Mouse (Mus musculus): ENCODE data around the gene Polr2l. TPM values are rescaled to one million over a fixed set of nuclear protein-coding genes. Genes with fewer than 3 reads are reported as not detected.

Polr2l gene
- polyA plus RNA-seq, 1 experiment, result 62.3 TPM

DNA sequence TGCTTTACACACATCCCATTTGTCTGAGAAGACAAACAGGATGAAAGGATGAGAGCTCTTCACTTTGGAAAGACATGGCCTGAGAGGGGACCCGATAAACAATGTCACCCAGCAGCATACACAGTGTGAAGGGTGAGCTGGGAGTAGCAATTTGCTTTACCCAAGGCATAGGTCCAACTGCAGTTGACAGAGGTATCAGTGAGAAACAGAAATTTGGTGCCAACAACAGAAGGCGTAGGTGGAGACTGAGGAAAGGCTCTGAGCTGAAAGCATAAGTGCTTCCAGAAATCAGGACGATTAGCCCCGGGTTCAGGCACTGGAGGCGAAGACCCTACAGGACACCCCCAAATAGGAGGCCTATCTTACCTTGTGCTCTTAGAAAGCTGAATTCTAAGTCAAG is 35.3 kb upstream of the Polr2l start:
- WGBS, result 9% methylated on average over 5 of the region's 5 CpGs
- Histone ChIP-seq H3K4me3 (replicated peaks; ENCODE audit: insufficient read depth, low read depth, low read length) (no peak overlapping the region), H3K27me3 (ENCODE audit: control insufficient read depth, insufficient read depth, low read length) (no peaks in the 10 kb centered on the region), H3K4me1 (ENCODE audit: control insufficient read depth, insufficient read depth, low read length) (peaks cover 37% of the 10 kb centered on the region), H3K27ac (ENCODE audit: insufficient read depth, low read length) (peak overlapping the region; percentile 95)
- peak in 1 of 2 experiments; percentile 83 for DNase-seq
- TF ChIP-seq POLR2A (IDR thresholded peaks at IDR 0.05; ENCODE audit: borderline replicate concordance, insufficient read depth, low read length), result no peak
- no peak for TF ChIP-seq CTCF (IDR thresholded peaks at IDR 0.05; ENCODE audit: borderline replicate concordance, insufficient read depth, low read depth, low read length)

DNA sequence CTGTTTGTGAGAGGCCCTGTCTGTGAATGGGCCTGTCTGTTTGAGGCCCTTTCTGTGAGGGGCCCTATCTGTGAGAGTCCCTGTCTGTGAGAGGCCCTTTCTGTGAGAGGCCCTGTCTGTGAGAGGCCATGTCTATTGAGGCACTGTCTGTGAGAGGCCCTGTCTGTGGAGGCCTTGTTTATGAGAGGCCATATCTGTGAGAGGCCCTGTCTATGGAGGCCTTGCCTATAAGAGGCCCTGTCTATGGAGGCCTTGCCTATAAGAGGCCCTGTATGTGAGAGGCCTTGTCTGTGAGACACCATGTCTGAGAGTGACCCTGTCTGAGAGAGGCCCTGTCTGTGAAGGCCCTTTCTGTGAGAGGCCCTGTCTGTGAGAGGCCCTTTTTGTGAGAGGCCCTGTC is 33.2 kb upstream of the Polr2l start:
- no peaks in the 10 kb centered on the region for H3K27me3 ChIP-seq (ENCODE audit: control insufficient read depth, insufficient read depth, low read length)
- no peak for DNase-seq
- peaks cover 37% of the 10 kb centered on the region for H3K4me1 ChIP-seq (ENCODE audit: control insufficient read depth, insufficient read depth, low read length)
- peak overlapping the region; percentile 44; the same call in 1 of the 2 replicates for H3K27ac ChIP-seq (ENCODE audit: insufficient read depth, low read length)
- no peak for TF ChIP-seq CTCF (IDR thresholded peaks at IDR 0.05; ENCODE audit: borderline replicate concordance, insufficient read depth, low read depth, low read length)
- TF ChIP-seq POLR2A (IDR thresholded peaks at IDR 0.05; ENCODE audit: borderline replicate concordance, insufficient read depth, low read length), result no peak
- H3K4me3 ChIP-seq (replicated peaks; ENCODE audit: insufficient read depth, low read depth, low read length), result no peak overlapping the region

DNA sequence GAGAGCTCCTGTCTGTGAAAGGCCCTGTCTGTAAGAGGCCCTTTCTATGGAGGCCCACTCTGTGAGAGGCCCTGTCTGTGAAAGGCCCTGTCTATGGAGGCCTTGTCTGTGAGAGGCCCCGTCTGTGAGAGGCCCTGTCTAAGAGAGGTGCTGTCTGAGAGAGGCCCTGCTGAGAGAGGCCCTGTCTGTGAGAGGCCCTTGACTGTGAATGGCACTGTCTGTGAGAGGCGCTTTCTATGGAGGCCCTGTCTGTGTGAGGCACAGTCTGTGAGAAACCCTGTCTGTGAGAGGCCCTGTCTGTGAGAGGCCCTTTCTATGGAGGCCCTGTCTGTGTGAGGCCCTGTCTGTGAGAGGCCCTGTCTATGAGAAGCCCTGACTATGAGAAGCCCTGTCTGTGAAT is 31.3 kb upstream of the Polr2l start:
- H3K4me3 ChIP-seq (replicated peaks; ENCODE audit: insufficient read depth, low read depth, low read length), result no peak overlapping the region
- WGBS, result 85% methylated on average over 2 of the region's 2 CpGs

DNA sequence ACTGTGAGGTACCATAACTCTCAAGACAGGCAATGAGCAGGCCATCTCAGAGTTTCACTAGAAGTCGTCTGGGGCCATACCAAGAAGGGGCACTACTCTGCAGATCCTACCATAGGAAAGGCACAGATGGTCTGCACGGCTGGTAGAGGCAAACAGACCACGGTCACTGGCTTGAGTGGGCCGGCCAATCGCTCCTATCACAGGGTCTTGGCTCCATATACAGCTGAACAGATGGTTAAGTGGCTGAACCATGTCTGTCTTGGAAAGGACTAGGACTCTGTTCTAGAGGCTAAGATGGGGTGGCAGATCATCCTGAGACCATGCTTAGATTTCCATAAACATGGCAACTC is 27.6 kb upstream of the Polr2l start:
- Histone ChIP-seq H3K27ac (ENCODE audit: insufficient read depth, low read length) (peak overlapping the region; percentile 62), H3K27me3 (ENCODE audit: control insufficient read depth, insufficient read depth, low read length) (no peaks in the 10 kb centered on the region), H3K4me3 (replicated peaks; ENCODE audit: insufficient read depth, low read depth, low read length) (no peak overlapping the region), H3K4me1 (ENCODE audit: control insufficient read depth, insufficient read depth, low read length) (peaks cover 19% of the 10 kb centered on the region)
- 11% methylated on average over 5 of the region's 5 CpGs for WGBS
- TF ChIP-seq POLR2A (IDR thresholded peaks at IDR 0.05; ENCODE audit: borderline replicate concordance, insufficient read depth, low read length) (no peak), CTCF (IDR thresholded peaks at IDR 0.05; ENCODE audit: borderline replicate concordance, insufficient read depth, low read depth, low read length) (no peak)
- DNase-seq, result peak; percentile 76 to 90

More for the DNA sequence above, 31.3 kb upstream of the Polr2l start:
- TF ChIP-seq POLR2A (IDR thresholded peaks at IDR 0.05; ENCODE audit: borderline replicate concordance, insufficient read depth, low read length), result no peak
- no peak for TF ChIP-seq CTCF (IDR thresholded peaks at IDR 0.05; ENCODE audit: borderline replicate concordance, insufficient read depth, low read depth, low read length)
- Histone ChIP-seq H3K4me1 (ENCODE audit: control insufficient read depth, insufficient read depth, low read length) (peaks cover 44% of the 10 kb centered on the region), H3K27me3 (ENCODE audit: control insufficient read depth, insufficient read depth, low read length) (no peaks in the 10 kb centered on the region), H3K27ac (ENCODE audit: insufficient read depth, low read length) (no peak overlapping the region)
- DNase-seq, result no peak

DNA sequence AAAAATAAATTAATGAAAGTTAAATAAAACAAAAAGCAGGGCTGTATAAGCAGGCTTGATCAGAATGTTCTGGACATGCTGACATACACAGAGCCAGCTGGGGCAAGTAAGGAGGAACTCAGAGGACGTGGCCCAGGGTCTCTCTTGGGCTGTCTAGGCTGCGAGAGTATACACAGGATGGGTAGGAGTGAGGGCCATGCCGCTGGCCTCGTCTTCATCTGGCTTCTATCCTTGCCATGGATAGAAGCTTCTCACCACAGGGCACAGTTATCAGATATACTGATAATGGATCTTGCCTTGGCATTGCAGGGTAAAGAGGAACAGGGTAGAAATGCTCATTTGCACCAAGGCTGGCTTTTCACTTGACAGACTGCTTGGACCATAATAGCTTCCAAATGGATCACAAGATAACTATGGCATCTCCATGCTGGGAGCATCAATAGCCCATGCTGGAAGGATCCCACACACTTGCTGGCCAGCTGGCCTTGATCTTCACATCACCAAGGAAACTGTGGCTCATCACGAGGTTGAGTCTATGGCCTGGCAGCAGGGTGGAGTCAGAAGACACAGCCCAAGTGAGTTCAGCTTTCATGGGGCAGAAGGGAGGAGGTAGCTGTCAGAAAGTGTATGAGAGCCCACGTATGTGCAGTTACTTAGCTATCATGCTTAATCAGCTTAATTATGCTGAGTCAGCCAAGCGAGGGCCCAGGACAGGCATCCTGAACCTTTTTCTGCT is 27.1 kb upstream of the Polr2l start:
- no peak overlapping the region for H3K4me3 ChIP-seq (replicated peaks; ENCODE audit: insufficient read depth, low read depth, low read length)
- H3K27ac ChIP-seq (ENCODE audit: insufficient read depth, low read length), result peak overlapping the region; percentile 62
- TF ChIP-seq CTCF (IDR thresholded peaks at IDR 0.05; ENCODE audit: borderline replicate concordance, insufficient read depth, low read depth, low read length) (no peak), POLR2A (IDR thresholded peaks at IDR 0.05; ENCODE audit: borderline replicate concordance, insufficient read depth, low read length) (no peak)
- no peaks in the 10 kb centered on the region for H3K27me3 ChIP-seq (ENCODE audit: control insufficient read depth, insufficient read depth, low read length)
- DNase-seq, result peak in 1 of 2 experiments; percentile 63
- H3K4me1 ChIP-seq (ENCODE audit: control insufficient read depth, insufficient read depth, low read length), result peaks cover 24% of the 10 kb centered on the region
- 37% methylated on average over 7 of the region's 7 CpGs for WGBS

DNA sequence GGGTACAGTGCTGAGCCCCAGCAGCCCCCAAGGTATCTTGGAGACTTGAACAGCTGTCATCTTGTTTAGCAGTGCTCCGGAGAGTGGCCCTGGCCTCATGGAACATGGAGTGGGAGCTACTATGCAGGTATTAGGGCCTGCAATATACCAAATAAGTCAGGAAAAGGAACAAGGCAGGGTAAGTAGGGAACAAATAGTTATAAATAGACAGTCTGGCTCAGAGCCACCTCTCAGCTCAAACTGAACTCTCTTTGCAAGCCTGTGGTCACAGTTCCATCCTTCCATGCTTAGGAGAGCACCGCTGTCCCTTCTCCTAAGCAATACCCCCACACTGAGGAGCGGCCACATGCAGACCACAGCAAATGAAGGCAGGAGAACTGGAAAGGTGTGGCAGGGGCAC is 22.7 kb upstream of the Polr2l start:
- H3K27ac ChIP-seq (ENCODE audit: insufficient read depth, low read length), result no peak overlapping the region
- H3K4me1 ChIP-seq (ENCODE audit: control insufficient read depth, insufficient read depth, low read length), result peaks cover 64% of the 10 kb centered on the region
- 67% methylated on average over 3 of the region's 3 CpGs for WGBS
- H3K27me3 ChIP-seq (ENCODE audit: control insufficient read depth, insufficient read depth, low read length), result no peaks in the 10 kb centered on the region
- no peak for DNase-seq
- H3K4me3 ChIP-seq (replicated peaks; ENCODE audit: insufficient read depth, low read depth, low read length), result no peak overlapping the region
- TF ChIP-seq CTCF (IDR thresholded peaks at IDR 0.05; ENCODE audit: borderline replicate concordance, insufficient read depth, low read depth, low read length) (no peak), POLR2A (IDR thresholded peaks at IDR 0.05; ENCODE audit: borderline replicate concordance, insufficient read depth, low read length) (no peak)

DNA sequence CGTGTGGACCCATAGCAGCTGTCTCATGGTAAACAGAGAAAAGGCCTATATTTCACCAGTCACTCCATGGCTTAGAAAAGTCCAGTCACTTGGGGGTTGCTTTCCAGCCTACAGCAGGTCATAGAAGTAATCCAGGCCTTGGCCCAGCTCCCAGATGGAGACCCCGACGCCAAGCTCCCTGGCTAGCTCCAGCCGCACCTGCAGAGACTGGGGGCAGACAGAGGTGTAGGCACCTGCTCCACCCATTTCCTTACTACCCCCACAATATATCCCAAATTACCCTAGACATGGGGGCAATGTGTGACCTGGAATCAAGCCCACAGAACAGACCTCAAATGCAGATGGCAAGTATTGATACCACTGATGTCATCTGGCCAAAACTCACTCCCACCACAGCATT is 21.0 kb upstream of the Polr2l start:
- no peak for TF ChIP-seq CTCF (IDR thresholded peaks at IDR 0.05; ENCODE audit: borderline replicate concordance, insufficient read depth, low read depth, low read length)
- no peak for TF ChIP-seq POLR2A (IDR thresholded peaks at IDR 0.05; ENCODE audit: borderline replicate concordance, insufficient read depth, low read length)
- Histone ChIP-seq H3K4me1 (ENCODE audit: control insufficient read depth, insufficient read depth, low read length) (peaks cover 68% of the 10 kb centered on the region), H3K27me3 (ENCODE audit: control insufficient read depth, insufficient read depth, low read length) (no peaks in the 10 kb centered on the region), H3K27ac (ENCODE audit: insufficient read depth, low read length) (peak overlapping the region; percentile 33; the same call in 1 of the 2 replicates), H3K4me3 (replicated peaks; ENCODE audit: insufficient read depth, low read depth, low read length) (no peak overlapping the region)
- WGBS, result 39% methylated on average over 4 of the region's 4 CpGs
- DNase-seq, result no peak

DNA sequence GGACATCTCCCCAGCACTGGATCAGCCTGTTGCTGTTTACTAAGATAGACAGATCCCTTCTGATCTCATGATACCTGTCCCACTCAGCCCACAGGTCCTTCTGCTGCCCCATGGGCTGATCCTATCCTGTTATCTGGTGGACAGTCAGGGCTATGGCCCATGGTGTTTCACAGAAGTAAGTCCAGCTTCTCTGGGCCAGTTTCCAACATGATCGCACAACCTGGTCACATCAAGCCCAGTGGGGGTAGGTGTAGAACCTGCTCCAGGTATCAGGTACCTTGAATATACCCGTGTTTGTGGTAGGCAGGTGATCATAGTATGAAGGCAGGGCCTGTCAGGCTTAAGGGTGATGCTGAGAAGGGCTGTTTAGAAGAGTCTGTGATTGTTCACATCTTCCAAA is 20.4 kb upstream of the Polr2l start:
- Histone ChIP-seq H3K27me3 (ENCODE audit: control insufficient read depth, insufficient read depth, low read length) (no peaks in the 10 kb centered on the region), H3K27ac (ENCODE audit: insufficient read depth, low read length) (peak overlapping the region; percentile 33), H3K4me3 (replicated peaks; ENCODE audit: insufficient read depth, low read depth, low read length) (no peak overlapping the region), H3K4me1 (ENCODE audit: control insufficient read depth, insufficient read depth, low read length) (peaks cover 73% of the 10 kb centered on the region)
- WGBS, result 27% methylated on average over 2 of the region's 2 CpGs
- peak in 1 of 2 experiments; percentile 38 for DNase-seq
- TF ChIP-seq POLR2A (IDR thresholded peaks at IDR 0.05; ENCODE audit: borderline replicate concordance, insufficient read depth, low read length), result no peak
- TF ChIP-seq CTCF (IDR thresholded peaks at IDR 0.05; ENCODE audit: borderline replicate concordance, insufficient read depth, low read depth, low read length), result no peak

All from cerebellum, adult 2 months (tissue).